Mouse (Mus musculus): ENCODE measurements at regions not wholly inside any gene's neighbourhood (a gene's known extent, or its start where the extent isn't known, plus 50 kb on each side); places are given as distances from the start of the nearest gene placed in this dataset.

- in situ Hi-C loops (cut with MboI; ENCODE audit: unreplicated experiment in 2 of 2): loop anchor here (25.0 kb wide), 3 partner anchors 927 to 1098 kb away; no protein-coding TSS in a partner anchor
Observed at GRCm38 (mm10) chr13:21889244-21889643, 55.6 kb upstream of the Zfp184 start.

All from v-Abl transformed pro-B cells (cell line).